Mouse (Mus musculus): Measurements from ENCODE around the gene Man2b1.

DNA sequence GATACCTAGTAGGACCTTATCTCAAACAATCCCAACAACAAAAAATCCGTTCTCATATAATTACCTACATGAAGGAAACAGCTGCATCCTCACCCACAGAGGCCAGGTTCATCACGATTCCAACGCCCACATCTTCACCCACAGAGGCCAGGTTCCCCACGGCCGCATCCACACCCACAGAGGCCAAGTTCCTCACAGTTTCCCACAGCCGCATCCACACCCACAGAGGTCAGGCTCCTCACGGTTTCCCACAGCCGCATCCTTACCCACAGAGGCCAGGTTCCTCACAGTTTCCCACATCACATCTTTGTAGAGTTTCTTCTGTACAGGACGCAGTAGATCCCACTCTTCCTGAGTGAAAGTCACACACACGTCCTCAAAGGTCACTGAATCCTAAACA lies 30.2 kb downstream of the Man2b1 start:
- TF ChIP-seq CTCF (IDR thresholded peaks at IDR 0.05; ENCODE audit: low read depth, low read length) (no peak), GATA1 (IDR thresholded peaks at IDR 0.05; ENCODE audit: borderline replicate concordance, low read length) (no peak), POLR2AphosphoS5 (IDR thresholded peaks at IDR 0.05; ENCODE audit: insufficient replicate concordance, low read depth, low read length) (no peak), TAL1 (conservative IDR thresholded peaks at IDR 0.05; ENCODE audit: low read depth, low read length) (no peak)

Data from G1E (cell line).